Mouse (Mus musculus): ENCODE measurements around the gene Gm9573. TPM values are rescaled to one million over a fixed set of nuclear protein-coding genes. Genes with fewer than 3 reads are reported as not detected.

Gm9573 gene
- polyA plus RNA-seq, 1 experiment from 2014 or later: not detected

DNA sequence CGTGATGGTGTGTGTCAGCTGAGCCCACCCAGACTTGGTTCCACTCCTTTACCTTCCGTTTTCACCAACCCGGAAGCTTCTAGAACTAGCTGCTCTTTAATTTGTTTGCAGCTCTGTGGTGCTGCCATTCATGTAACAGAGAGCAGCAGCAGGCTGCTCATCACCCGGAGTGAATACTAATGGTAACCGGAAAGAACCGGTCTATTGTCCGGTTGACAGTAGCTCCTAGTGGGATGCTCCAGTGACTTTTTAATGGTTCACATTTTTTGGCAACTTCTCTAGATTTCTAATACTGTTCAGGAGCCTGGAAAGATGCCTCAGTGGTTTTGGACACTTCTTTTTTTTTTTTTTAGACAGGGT, 35.2 kb downstream of the Gm9573 start:
- no peaks in the 10 kb centered on the region for H3K27me3 ChIP-seq (ENCODE audit: control insufficient read depth, insufficient read depth, low read length)
- no peaks in the 10 kb centered on the region for H3K9me3 ChIP-seq (ENCODE audit: control insufficient read depth, low read depth, low read length)
- H3K4me3 ChIP-seq (ENCODE audit: low read depth, low read length): no peak overlapping the region
- no peak overlapping the region for H3K4me2 ChIP-seq (replicated peaks; ENCODE audit: low read depth, low read length)
- H3K4me1 ChIP-seq (ENCODE audit: control insufficient read depth, insufficient read depth, low read length): 0 out of 2 replicates have a peak, but pooled peaks cover 2% of the 10 kb centered on the region
- H3K36me3 ChIP-seq (ENCODE audit: control insufficient read depth, insufficient read depth, low read length): no peaks in the 10 kb centered on the region
- H3K27ac ChIP-seq (ENCODE audit: low read length): no peak overlapping the region
- WGBS: 95% methylated on average over 7 of the region's 7 CpGs
- ATAC-seq (ENCODE audit: insufficient number of reproducible peaks, insufficient read depth, low FRiP score, low read depth): no peak
- no peak overlapping the region for H3K9ac ChIP-seq (replicated peaks; ENCODE audit: low read depth, low read length)

GRCm38 (mm10) chr17:35590410-35591218, 35.8 kb downstream of the Gm9573 start:
- 46% methylated on average over 21 of the region's 21 CpGs for WGBS
- Histone ChIP-seq H3K4me1 (ENCODE audit: control insufficient read depth, insufficient read depth, low read length) (0 out of 2 replicates have a peak, but pooled peaks cover 2% of the 10 kb centered on the region), H3K27ac (ENCODE audit: low read length) (no peak overlapping the region), H3K4me2 (replicated peaks; ENCODE audit: low read depth, low read length) (no peak overlapping the region), H3K9me3 (ENCODE audit: control insufficient read depth, low read depth, low read length) (no peaks in the 10 kb centered on the region), H3K9ac (replicated peaks; ENCODE audit: low read depth, low read length) (no peak overlapping the region), H3K27me3 (ENCODE audit: control insufficient read depth, insufficient read depth, low read length) (no peaks in the 10 kb centered on the region), H3K36me3 (ENCODE audit: control insufficient read depth, insufficient read depth, low read length) (no peaks in the 10 kb centered on the region), H3K4me3 (ENCODE audit: low read depth, low read length) (no peak overlapping the region)
- ATAC-seq (ENCODE audit: insufficient number of reproducible peaks, insufficient read depth, low FRiP score, low read depth): peak; percentile 56; the same call in 1 of the 2 replicates

- H3K4me2 ChIP-seq (replicated peaks; ENCODE audit: low read depth, low read length): no peak overlapping the region
- ATAC-seq (ENCODE audit: insufficient number of reproducible peaks, insufficient read depth, low FRiP score, low read depth): no peak
- no peaks in the 10 kb centered on the region for H3K9me3 ChIP-seq (ENCODE audit: control insufficient read depth, low read depth, low read length)
- no peak overlapping the region for H3K4me3 ChIP-seq (ENCODE audit: low read depth, low read length)
- 0 out of 2 replicates have a peak, but pooled peaks cover 2% of the 10 kb centered on the region for H3K4me1 ChIP-seq (ENCODE audit: control insufficient read depth, insufficient read depth, low read length)
- H3K9ac ChIP-seq (replicated peaks; ENCODE audit: low read depth, low read length): no peak overlapping the region
- no peaks in the 10 kb centered on the region for H3K27me3 ChIP-seq (ENCODE audit: control insufficient read depth, insufficient read depth, low read length)
- no peak overlapping the region for H3K27ac ChIP-seq (ENCODE audit: low read length)
- no peaks in the 10 kb centered on the region for H3K36me3 ChIP-seq (ENCODE audit: control insufficient read depth, insufficient read depth, low read length)
- WGBS: 37% methylated on average over 4 of the region's 4 CpGs
Observed at GRCm38 (mm10) chr17:35588387-35588786, 38.0 kb downstream of the Gm9573 start.

- H3K4me1 ChIP-seq (ENCODE audit: control insufficient read depth, insufficient read depth, low read length): 0 out of 2 replicates have a peak, but pooled peaks cover 2% of the 10 kb centered on the region
- no peaks in the 10 kb centered on the region for H3K36me3 ChIP-seq (ENCODE audit: control insufficient read depth, insufficient read depth, low read length)
- H3K9me3 ChIP-seq (ENCODE audit: control insufficient read depth, low read depth, low read length): no peaks in the 10 kb centered on the region
- H3K9ac ChIP-seq (replicated peaks; ENCODE audit: low read depth, low read length): no peak overlapping the region
- no peak overlapping the region for H3K4me2 ChIP-seq (replicated peaks; ENCODE audit: low read depth, low read length)
- no peak overlapping the region for H3K27ac ChIP-seq (ENCODE audit: low read length)
- WGBS: 78% methylated on average over 1 of the region's 1 CpGs
- no peaks in the 10 kb centered on the region for H3K27me3 ChIP-seq (ENCODE audit: control insufficient read depth, insufficient read depth, low read length)
- no peak overlapping the region for H3K4me3 ChIP-seq (ENCODE audit: low read depth, low read length)
- ATAC-seq (ENCODE audit: insufficient number of reproducible peaks, insufficient read depth, low FRiP score, low read depth): no peak
Observed at GRCm38 (mm10) chr17:35587291-35587690, 39.1 kb downstream of the Gm9573 start.

- Histone ChIP-seq H3K36me3 (ENCODE audit: control insufficient read depth, insufficient read depth, low read length) (no peaks in the 10 kb centered on the region), H3K4me2 (replicated peaks; ENCODE audit: low read depth, low read length) (0 out of 2 replicates have a peak overlapping the region, but pooled peaks have one; percentile 3), H3K9me3 (ENCODE audit: control insufficient read depth, low read depth, low read length) (no peaks in the 10 kb centered on the region), H3K27ac (ENCODE audit: low read length) (no peak overlapping the region), H3K27me3 (ENCODE audit: control insufficient read depth, insufficient read depth, low read length) (no peaks in the 10 kb centered on the region), H3K9ac (replicated peaks; ENCODE audit: low read depth, low read length) (no peak overlapping the region), H3K4me3 (ENCODE audit: low read depth, low read length) (no peak overlapping the region), H3K4me1 (ENCODE audit: control insufficient read depth, insufficient read depth, low read length) (no peaks in the 10 kb centered on the region)
- WGBS: 16% methylated on average over 16 of the region's 16 CpGs
- peak; percentile 42 for ATAC-seq (ENCODE audit: insufficient number of reproducible peaks, insufficient read depth, low FRiP score, low read depth)
Observed at GRCm38 (mm10) chr17:35584330-35584937, 42.0 kb downstream of the Gm9573 start.

- Histone ChIP-seq H3K36me3 (ENCODE audit: control insufficient read depth, insufficient read depth, low read length) (no peaks in the 10 kb centered on the region), H3K27ac (ENCODE audit: low read length) (no peak overlapping the region), H3K9me3 (ENCODE audit: control insufficient read depth, low read depth, low read length) (no peaks in the 10 kb centered on the region), H3K9ac (replicated peaks; ENCODE audit: low read depth, low read length) (no peak overlapping the region), H3K4me3 (ENCODE audit: low read depth, low read length) (no peak overlapping the region), H3K27me3 (ENCODE audit: control insufficient read depth, insufficient read depth, low read length) (no peaks in the 10 kb centered on the region), H3K4me2 (replicated peaks; ENCODE audit: low read depth, low read length) (no peak overlapping the region), H3K4me1 (ENCODE audit: control insufficient read depth, insufficient read depth, low read length) (no peaks in the 10 kb centered on the region)
- 94% methylated on average over 1 of the region's 1 CpGs for WGBS
- no peak for ATAC-seq (ENCODE audit: insufficient number of reproducible peaks, insufficient read depth, low FRiP score, low read depth)
Observed at GRCm38 (mm10) chr17:35582900-35583299, 43.5 kb downstream of the Gm9573 start.

- Histone ChIP-seq H3K4me1 (ENCODE audit: control insufficient read depth, insufficient read depth, low read length) (no peaks in the 10 kb centered on the region), H3K27me3 (ENCODE audit: control insufficient read depth, insufficient read depth, low read length) (no peaks in the 10 kb centered on the region), H3K4me2 (replicated peaks; ENCODE audit: low read depth, low read length) (no peak overlapping the region), H3K9ac (replicated peaks; ENCODE audit: low read depth, low read length) (no peak overlapping the region), H3K4me3 (ENCODE audit: low read depth, low read length) (no peak overlapping the region), H3K36me3 (ENCODE audit: control insufficient read depth, insufficient read depth, low read length) (no peaks in the 10 kb centered on the region), H3K9me3 (ENCODE audit: control insufficient read depth, low read depth, low read length) (no peaks in the 10 kb centered on the region), H3K27ac (ENCODE audit: low read length) (no peak overlapping the region)
- ATAC-seq (ENCODE audit: insufficient number of reproducible peaks, insufficient read depth, low FRiP score, low read depth): no peak
- WGBS: 18% methylated on average over 6 of the region's 6 CpGs
Observed at GRCm38 (mm10) chr17:35578211-35578610, 48.2 kb downstream of the Gm9573 start.

DNA sequence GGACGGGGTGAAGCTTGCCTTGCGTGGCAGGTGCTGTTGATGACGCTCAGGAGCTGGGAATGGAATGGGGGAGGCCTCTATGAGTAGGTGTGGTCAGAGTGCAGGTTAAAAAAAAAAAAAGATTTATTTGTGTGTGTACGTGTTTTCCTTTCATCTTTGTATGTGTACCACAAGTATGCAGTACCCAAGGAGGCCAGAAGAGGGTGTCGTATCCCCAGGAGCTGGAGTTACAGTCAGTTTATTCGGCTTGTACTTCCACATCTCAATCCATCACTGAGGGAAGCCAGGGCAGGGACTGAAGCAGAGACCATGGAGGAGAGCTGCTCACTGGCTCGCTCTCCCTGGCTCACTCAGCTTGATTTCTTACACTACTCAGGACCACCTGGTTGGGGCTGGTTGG, 55.0 kb downstream of the Gm9573 start:
- Histone ChIP-seq H3K27me3 (ENCODE audit: control insufficient read depth, insufficient read depth, low read length) (0 out of 2 replicates have a peak, but pooled peaks cover 6% of the 10 kb centered on the region), H3K4me3 (ENCODE audit: low read depth, low read length) (no peak overlapping the region), H3K4me1 (ENCODE audit: control insufficient read depth, insufficient read depth, low read length) (peaks cover 7% of the 10 kb centered on the region; the same call in 1 of the 2 replicates), H3K9me3 (ENCODE audit: control insufficient read depth, low read depth, low read length) (no peaks in the 10 kb centered on the region), H3K27ac (ENCODE audit: low read length) (no peak overlapping the region), H3K4me2 (replicated peaks; ENCODE audit: low read depth, low read length) (no peak overlapping the region), H3K36me3 (ENCODE audit: control insufficient read depth, insufficient read depth, low read length) (no peaks in the 10 kb centered on the region), H3K9ac (replicated peaks; ENCODE audit: low read depth, low read length) (no peak overlapping the region)
- WGBS: 93% methylated on average over 7 of the region's 7 CpGs
- no peak for ATAC-seq (ENCODE audit: insufficient number of reproducible peaks, insufficient read depth, low FRiP score, low read depth)
